Mouse (Mus musculus) liver, embryonic 16.5 days (tissue): ENCODE data around the gene Lemd2. TPM values are rescaled to one million over a fixed set of nuclear protein-coding genes. Genes with fewer than 3 reads are reported as not detected.

ENCODE experiments used
- ATAC-seq: fragments of 200-750 bp; cut with Nextera tagmentation; 2 replicates; pipeline ENCODE4 v1.8.0; 2017; ENCODE audit warnings: low read depth, mild to moderate bottlenecking, moderate number of reproducible peaks, moderate library complexity
- H3K27ac ChIP-seq: fragments of 300-500 bp; sonication (generic); 2 replicates; pipeline ENCODE4 v1.5.1; 2014; ENCODE audit warnings: mild to moderate bottlenecking, low read length
- H3K27me3 ChIP-seq: fragments of 300-500 bp; sonication (generic); 2 replicates; pipeline ENCODE4 v1.6.1; 2014; ENCODE audit warnings: low read depth, low read length, mixed read lengths; ENCODE audit not compliant: control insufficient read depth, insufficient read depth
- H3K36me3 ChIP-seq: fragments of 300-500 bp; sonication (generic); 2 replicates; pipeline ENCODE4 v1.6.1; 2014; ENCODE audit warnings: mild to moderate bottlenecking; ENCODE audit not compliant: control insufficient read depth, insufficient read depth
- H3K4me1 ChIP-seq: fragments of 300-500 bp; sonication (generic); 2 replicates; pipeline ENCODE4 v1.6.1; 2014; ENCODE audit warnings: low read depth, low read length, mixed read lengths; ENCODE audit not compliant: control insufficient read depth
- H3K4me2 ChIP-seq: fragments of 300-500 bp; sonication (generic); 2 replicates; pipeline ENCODE4 v1.6.1; 2014; ENCODE audit warnings: low read depth, low read length, mixed read lengths
- H3K4me3 ChIP-seq: fragments of 300-500 bp; sonication (generic); 2 replicates; pipeline ENCODE4 v1.5.1; 2014; ENCODE audit warnings: low read depth, mild to moderate bottlenecking, low read length
- H3K9ac ChIP-seq: fragments of 300-500 bp; sonication (generic); 2 replicates; pipeline ENCODE4 v1.6.1; 2014; ENCODE audit warnings: low read depth, low read length
- H3K9me3 ChIP-seq: fragments of 300-500 bp; sonication (generic); replicated peaks from 2 replicates; pipeline ENCODE4 v1.6.1; 2016; ENCODE audit warnings: low read length; ENCODE audit not compliant: control insufficient read depth
- WGBS: fragments of 180-500 bp; shearing (Covaris S2); extraction: QIAGEN DNeasy Blood & Tissue Kit; methylation state at CpG from one replicate; pipeline ENCODE4 v1.1.7; 2014; ENCODE audit not compliant: insufficient replicate concordance; 5-methylcytosine and 5-hydroxymethylcytosine counted together
- polyA plus RNA-seq: library from polyadenylated mRNA; unstranded; fragments of >200 nt; fragmentation: Nextera tagmentation; extraction: Ambion mirVana; gene quantifications from 2 replicates; pipeline ENCODE4 v1.2.1, GENCODE M21; 2015

The Lemd2 gene
- polyA plus RNA-seq, result 2.2 and 2.7 TPM in 2 replicates

DNA sequence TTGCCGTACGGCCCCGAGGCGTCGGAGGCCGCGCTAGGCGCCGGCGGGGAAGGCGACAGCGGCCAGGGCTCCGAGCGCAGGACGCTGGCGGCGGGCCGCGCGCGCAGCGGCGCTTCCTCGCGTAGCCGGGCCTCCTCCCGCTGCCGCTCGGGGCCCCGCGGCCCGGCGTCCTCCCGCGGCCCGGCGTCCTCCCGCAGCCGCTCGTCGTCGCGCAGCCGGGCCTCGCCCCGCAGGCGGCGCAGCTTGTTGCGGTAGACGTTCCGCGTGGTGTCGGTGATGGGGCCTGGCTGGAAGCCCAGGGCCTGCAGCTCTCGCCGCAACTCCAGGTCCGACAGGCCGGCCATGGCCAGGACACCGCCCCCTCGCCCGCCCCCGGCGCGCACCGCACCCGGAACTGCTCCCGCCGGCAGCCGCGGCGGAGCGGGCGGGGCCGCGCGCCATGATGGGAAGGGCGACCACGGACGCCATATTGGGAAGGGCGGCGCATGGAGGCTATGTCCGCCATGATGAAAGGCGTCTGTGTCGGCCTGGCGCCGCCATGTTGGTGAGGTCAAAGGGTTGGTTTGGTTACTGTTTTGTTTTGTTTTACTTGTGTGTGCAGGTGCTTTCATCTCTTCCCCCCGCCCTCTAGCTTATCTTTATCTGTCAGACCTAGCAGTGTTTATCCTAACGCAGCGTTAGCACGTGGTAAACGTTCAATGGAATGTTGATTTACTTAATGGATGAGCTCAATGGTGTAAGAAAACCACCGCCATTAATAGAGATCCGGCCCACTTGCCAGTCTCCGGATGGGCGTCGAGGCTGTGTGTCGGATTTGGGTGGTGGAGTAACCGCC is at the start of gene Lemd2:
Gene Lemd2 (minus strand): TSS at position 395 of the 835 bp plus-strand sequence.
- Histone ChIP-seq H3K36me3 (peaks cover 17% of the 10 kb centered on the region), H3K9ac (peak within 1 kb of the TSS; percentile 96), H3K9me3 (no peaks in the 10 kb centered on the region), H3K4me2 (peak within 1 kb of the TSS; percentile 93), H3K27ac (peak within 1 kb of the TSS; percentile 90), H3K27me3 (no peaks in the 10 kb centered on the region; the same call in 1 of the 2 replicates), H3K4me3 (peak within 1 kb of the TSS; percentile 78), H3K4me1 (peaks cover 20% of the 10 kb centered on the region)
- ATAC-seq, result peak; percentile 97
- WGBS, result 3% methylated on average over 96 of the region's 97 CpGs

- no peaks in the 10 kb centered on the region for H3K27me3 ChIP-seq
- no peaks in the 10 kb centered on the region for H3K36me3 ChIP-seq
- WGBS, result 62% methylated on average over 6 of the region's 6 CpGs
- ATAC-seq, result no peak
- H3K9ac ChIP-seq, result no peak overlapping the region
- H3K27ac ChIP-seq, result no peak overlapping the region
- H3K9me3 ChIP-seq, result no peaks in the 10 kb centered on the region
- H3K4me3 ChIP-seq, result no peak overlapping the region
- H3K4me2 ChIP-seq, result no peak overlapping the region
- H3K4me1 ChIP-seq, result no peaks in the 10 kb centered on the region
These were observed 46.9 kb upstream of the Lemd2 start for GRCm38 (mm10) chr17:27251150-27251549.

- no peak for ATAC-seq
- no peaks in the 10 kb centered on the region for H3K4me1 ChIP-seq
- H3K4me2 ChIP-seq, result no peak overlapping the region
- no peak overlapping the region for H3K27ac ChIP-seq
- H3K4me3 ChIP-seq, result no peak overlapping the region
- no peaks in the 10 kb centered on the region for H3K9me3 ChIP-seq
- H3K9ac ChIP-seq, result no peak overlapping the region
- no peaks in the 10 kb centered on the region for H3K36me3 ChIP-seq
- WGBS, result 21% methylated on average over 4 of the region's 4 CpGs
- H3K27me3 ChIP-seq, result no peaks in the 10 kb centered on the region
These were observed 46.2 kb upstream of the Lemd2 start for GRCm38 (mm10) chr17:27250461-27250860.

- no peak overlapping the region for H3K9ac ChIP-seq
- no peaks in the 10 kb centered on the region for H3K27me3 ChIP-seq
- H3K9me3 ChIP-seq, result no peaks in the 10 kb centered on the region
- ATAC-seq, result no peak
- no peak overlapping the region for H3K27ac ChIP-seq
- WGBS, result 66% methylated on average over 3 of the region's 3 CpGs
- H3K4me3 ChIP-seq, result no peak overlapping the region
- H3K4me1 ChIP-seq, result no peaks in the 10 kb centered on the region
- H3K4me2 ChIP-seq, result no peak overlapping the region
- no peaks in the 10 kb centered on the region for H3K36me3 ChIP-seq
These were observed 44.8 kb upstream of the Lemd2 start for GRCm38 (mm10) chr17:27249073-27249472.

GRCm38 (mm10) chr17:27247680-27248386 is 43.6 kb upstream of the Lemd2 start:
- no peaks in the 10 kb centered on the region for H3K27me3 ChIP-seq
- no peak for ATAC-seq
- WGBS, result 66% methylated on average over 6 of the region's 6 CpGs

GRCm38 (mm10) chr17:27245851-27246381 is 41.6 kb upstream of the Lemd2 start:
- no peak for ATAC-seq
- H3K36me3 ChIP-seq, result no peaks in the 10 kb centered on the region
- no peaks in the 10 kb centered on the region for H3K27me3 ChIP-seq
- no peak overlapping the region for H3K27ac ChIP-seq
- H3K4me1 ChIP-seq, result no peaks in the 10 kb centered on the region
- H3K4me3 ChIP-seq, result no peak overlapping the region
- no peaks in the 10 kb centered on the region for H3K9me3 ChIP-seq
- WGBS, result 38% methylated on average over 10 of the region's 10 CpGs
- H3K9ac ChIP-seq, result no peak overlapping the region
- no peak overlapping the region for H3K4me2 ChIP-seq

More at GRCm38 (mm10) chr17:27247680-27248386, 43.6 kb upstream of the Lemd2 start:
- no peaks in the 10 kb centered on the region for H3K4me1 ChIP-seq
- H3K4me3 ChIP-seq, result no peak overlapping the region
- H3K36me3 ChIP-seq, result no peaks in the 10 kb centered on the region
- no peak overlapping the region for H3K9ac ChIP-seq
- no peak overlapping the region for H3K27ac ChIP-seq
- H3K9me3 ChIP-seq, result no peaks in the 10 kb centered on the region
- H3K4me2 ChIP-seq, result no peak overlapping the region

- no peak overlapping the region for H3K4me3 ChIP-seq
- H3K27ac ChIP-seq, result no peak overlapping the region
- H3K4me1 ChIP-seq, result no peaks in the 10 kb centered on the region
- no peaks in the 10 kb centered on the region for H3K36me3 ChIP-seq
- WGBS, result 49% methylated on average over 4 of the region's 4 CpGs
- no peak overlapping the region for H3K9ac ChIP-seq
- no peak overlapping the region for H3K4me2 ChIP-seq
- no peaks in the 10 kb centered on the region for H3K27me3 ChIP-seq
- ATAC-seq, result no peak
- H3K9me3 ChIP-seq, result no peaks in the 10 kb centered on the region
These were observed 40.6 kb upstream of the Lemd2 start for GRCm38 (mm10) chr17:27244912-27245311.

DNA sequence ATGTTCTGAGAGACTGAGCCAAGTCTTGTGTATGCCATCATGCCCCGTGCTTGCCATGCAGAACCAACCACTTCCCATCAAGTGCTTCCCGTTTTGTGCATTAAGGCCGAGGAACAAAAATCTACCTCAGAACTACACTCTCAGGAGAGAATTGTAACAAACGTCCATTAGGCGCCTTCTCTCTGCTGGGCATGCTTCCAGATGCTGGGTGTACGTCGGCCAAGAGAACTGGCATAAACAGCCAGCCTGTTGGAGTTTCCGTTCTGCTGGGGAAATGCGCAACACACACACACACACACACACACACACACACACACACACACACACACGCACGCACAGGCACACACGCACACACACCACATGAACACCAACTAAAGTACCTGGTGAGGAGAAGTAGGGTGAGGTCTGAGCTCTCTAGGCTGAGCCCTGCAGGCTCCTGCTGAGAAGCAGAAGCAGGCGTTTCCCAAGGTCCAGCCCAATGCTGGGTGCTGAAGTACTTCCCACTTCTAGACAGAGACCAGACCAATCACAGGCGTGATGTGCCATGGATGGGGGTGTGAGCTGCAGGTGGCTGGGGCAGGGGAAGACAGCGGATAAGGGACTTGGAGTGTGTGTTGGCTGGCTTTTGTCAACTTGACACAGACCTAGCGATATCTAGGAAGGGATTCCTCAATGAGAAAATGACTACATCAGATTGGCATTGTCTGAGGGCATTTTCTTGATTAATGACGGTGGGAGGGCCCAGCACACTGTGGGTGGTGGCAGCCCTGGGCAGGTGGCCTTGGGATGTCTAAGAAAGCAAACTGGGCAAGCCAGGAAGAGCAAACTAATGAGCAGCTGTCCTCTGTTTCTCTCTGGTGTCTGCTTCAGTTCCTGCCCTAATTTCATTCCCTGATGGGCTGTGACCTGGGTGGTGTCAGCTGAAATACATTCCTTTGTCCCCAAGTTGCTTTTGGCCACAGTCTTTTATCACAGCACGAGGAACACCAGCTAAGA is 38.2 kb upstream of the Lemd2 start:
- no peak overlapping the region for H3K9ac ChIP-seq
- no peaks in the 10 kb centered on the region for H3K4me1 ChIP-seq
- 44% methylated on average over 18 of the region's 18 CpGs for WGBS
- H3K36me3 ChIP-seq, result no peaks in the 10 kb centered on the region
- H3K27ac ChIP-seq, result no peak overlapping the region
- no peak for ATAC-seq
- H3K27me3 ChIP-seq, result no peaks in the 10 kb centered on the region
- H3K4me2 ChIP-seq, result no peak overlapping the region
- H3K4me3 ChIP-seq, result no peak overlapping the region
- H3K9me3 ChIP-seq, result no peaks in the 10 kb centered on the region
